Mouse (Mus musculus) liver, postnatal 0 days (tissue): ENCODE results near the gene Ttn.

ENCODE experiments used
- CTCF ChIP-seq: sonication (generic); IDR thresholded peaks from 2 replicates; pipeline ENCODE4 v1.5.1; 2016; ENCODE audit warnings: antibody characterized with exemption, low read depth
- EP300 ChIP-seq: IDR thresholded peaks from 2 replicates; pipeline ENCODE4 v1.6.1; 2016; ENCODE audit warnings: antibody characterized with exemption, low read depth, mild to moderate bottlenecking

DNA sequence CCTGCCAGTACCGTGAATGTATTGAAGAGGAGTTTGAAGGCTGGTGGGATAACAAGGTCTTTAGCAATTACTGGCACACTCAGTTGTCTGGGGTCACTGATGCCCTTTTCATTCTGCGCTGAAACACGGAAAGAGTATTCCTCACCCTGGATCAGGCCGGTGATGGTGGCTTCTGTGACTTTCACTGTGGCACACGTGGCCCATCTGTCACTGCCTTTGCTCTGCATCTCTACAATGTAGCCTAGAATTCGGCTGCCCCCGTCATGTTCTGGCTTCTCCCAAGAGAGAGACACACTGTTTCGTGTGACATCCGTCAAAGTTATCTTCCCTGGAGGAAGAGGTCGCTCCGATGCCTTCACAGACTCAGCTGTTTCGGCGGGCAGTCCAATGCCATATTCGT lies 233.7 kb downstream of the Ttn start:
- TF ChIP-seq CTCF (no peak), EP300 (no peak)
